Mouse (Mus musculus) embryonic fibroblast, embryonic 13.5 days (primary cell): ENCODE measurements around the gene Litaf.

Experiments used
- CTCF ChIP-seq: IDR thresholded peaks from 2 replicates; pipeline ENCODE4 v1.5.1; 2011; ENCODE audit warnings: mild to moderate bottlenecking, control low read depth, low read length, moderate library complexity, borderline replicate concordance; ENCODE audit not compliant: insufficient read depth
- POLR2A ChIP-seq: IDR thresholded peaks from 2 replicates; pipeline ENCODE4 v1.6.1; 2011; ENCODE audit warnings: low read depth, mild to moderate bottlenecking, control low read depth, low read length, moderate library complexity

DNA sequence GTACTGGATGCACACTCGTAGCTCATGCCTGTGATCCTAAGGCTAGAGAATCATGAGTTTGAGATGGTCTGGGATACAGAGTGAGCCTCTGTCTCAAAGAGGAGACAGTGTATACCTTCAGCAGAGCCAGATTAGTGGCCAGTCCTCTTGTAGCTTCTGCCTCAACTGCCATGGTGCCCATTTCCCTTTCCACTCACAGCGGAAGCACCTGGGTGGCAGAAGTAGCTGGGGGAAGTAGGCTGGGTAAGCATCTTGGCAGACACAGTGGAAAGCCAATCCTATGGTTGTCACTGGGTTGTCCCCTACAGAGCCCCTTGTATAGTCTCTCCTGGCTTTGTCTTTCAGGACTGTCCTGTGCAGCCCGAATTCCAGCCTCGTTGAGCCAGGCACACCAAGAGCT lies 5.9 kb upstream of the Litaf start:
- TF ChIP-seq CTCF, result no peak
- no peak for TF ChIP-seq POLR2A
